Mouse (Mus musculus) testis, adult 2 months (tissue): Measurements from ENCODE around the gene Gm16485.

ENCODE experiments used
- CTCF ChIP-seq: fragments of 200-500 bp; IDR thresholded peaks from 2 replicates; pipeline ENCODE4 v1.5.1; 2012; ENCODE audit warnings: low read depth, mild to moderate bottlenecking, inconsistent platforms, low read length, moderate library complexity; ENCODE audit not compliant: control insufficient read depth, insufficient read depth, insufficient replicate concordance
- POLR2A ChIP-seq: fragments of 200-500 bp; IDR thresholded peaks from 2 replicates; pipeline ENCODE4 v1.6.1; 2012; ENCODE audit warnings: low read depth, mild to moderate bottlenecking, inconsistent platforms, low read length, moderate library complexity; ENCODE audit not compliant: control insufficient read depth

DNA sequence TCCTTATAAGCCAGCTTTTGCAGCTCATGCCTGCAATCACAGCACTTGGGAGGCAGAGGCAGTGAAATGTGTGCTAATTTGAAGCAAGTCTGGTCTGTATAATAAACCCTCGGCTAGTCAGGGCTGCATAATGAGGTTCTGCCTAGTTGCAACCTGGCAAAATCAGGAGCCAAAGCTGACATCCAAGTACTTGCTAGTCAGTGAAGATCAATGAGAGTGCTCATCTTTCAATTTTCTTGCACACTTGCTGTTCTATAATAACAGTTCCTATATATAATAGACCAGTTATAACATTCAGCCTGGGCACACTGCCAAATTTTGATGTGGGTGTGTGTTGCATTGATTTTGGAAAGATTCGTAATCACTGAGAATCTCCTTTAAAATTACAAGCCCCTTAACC is 6.2 kb downstream of the Gm16485 start:
- no peak for TF ChIP-seq CTCF
- TF ChIP-seq POLR2A = no peak
